Mouse (Mus musculus): Measurements from ENCODE around the gene Ttll2. TPM values are rescaled to one million over a fixed set of nuclear protein-coding genes. Genes with fewer than 3 reads are reported as not detected.
"Not testable (repeated sequence)": the region's sequence is repeated elsewhere in the genome, so short reads cannot be mapped to it uniquely, and the experiment has no call there.

Gene Ttll2
- polyA plus RNA-seq, 1 experiment from 2014 or later = not detected

DNA sequence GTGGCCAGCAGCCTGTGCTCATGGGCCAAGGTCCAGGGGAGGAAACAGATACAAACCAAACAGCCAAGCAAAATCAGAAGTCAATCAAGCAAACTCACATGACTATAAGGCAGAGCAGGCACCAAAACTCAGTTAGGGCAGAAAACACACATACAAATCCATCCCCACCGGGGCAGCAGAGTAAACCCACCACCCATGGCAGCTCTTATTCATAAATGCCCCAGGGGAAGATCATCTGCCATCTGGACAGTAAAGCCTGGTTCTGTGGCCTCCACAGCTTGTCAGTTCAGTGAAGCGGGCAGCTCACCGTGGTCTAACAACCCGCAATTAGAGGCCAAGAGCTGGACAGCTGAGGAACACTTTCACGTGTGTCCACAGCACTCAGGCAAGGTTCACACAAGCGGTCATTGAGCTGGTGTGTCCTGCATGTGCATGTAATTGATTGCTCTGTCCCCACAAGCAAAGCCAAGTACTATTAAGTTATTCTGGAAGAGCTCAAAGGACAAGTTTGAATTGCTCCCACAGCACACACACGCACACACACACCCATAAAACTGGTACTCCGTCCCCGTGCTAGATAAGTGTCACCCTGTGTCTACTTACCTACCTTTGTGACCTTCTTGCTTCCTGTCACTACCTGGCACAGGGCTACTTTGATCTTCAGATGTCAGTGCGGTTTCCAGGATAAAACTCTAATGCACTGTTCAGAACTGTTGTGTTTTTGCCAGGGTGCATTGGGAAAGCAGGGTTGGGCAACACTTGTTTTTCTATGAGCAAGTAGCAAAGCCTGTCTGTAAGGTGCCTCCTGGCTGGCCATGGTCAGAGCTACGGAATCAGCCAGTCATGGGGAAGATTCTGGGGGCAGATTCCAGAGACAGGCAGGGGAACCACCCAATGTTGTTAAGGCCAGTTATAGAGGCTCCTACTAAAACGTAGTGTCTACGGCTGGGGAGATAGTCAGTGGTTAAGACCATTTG lies 31.0 kb upstream of the Ttll2 start:
- not testable (repeated sequence) for H3K4me2 ChIP-seq; H3K36me3 ChIP-seq; H3K27ac ChIP-seq (replicated peaks); H3K4me3 ChIP-seq; ATAC-seq (ENCODE audit: extremely low read depth, insufficient number of reproducible peaks, low FRiP score, low TSS enrichment); H3K9ac ChIP-seq; H3K27me3 ChIP-seq (replicated peaks); H3K4me1 ChIP-seq; H3K9me3 ChIP-seq
- WGBS = 80% methylated on average over 12 of the region's 13 CpGs

DNA sequence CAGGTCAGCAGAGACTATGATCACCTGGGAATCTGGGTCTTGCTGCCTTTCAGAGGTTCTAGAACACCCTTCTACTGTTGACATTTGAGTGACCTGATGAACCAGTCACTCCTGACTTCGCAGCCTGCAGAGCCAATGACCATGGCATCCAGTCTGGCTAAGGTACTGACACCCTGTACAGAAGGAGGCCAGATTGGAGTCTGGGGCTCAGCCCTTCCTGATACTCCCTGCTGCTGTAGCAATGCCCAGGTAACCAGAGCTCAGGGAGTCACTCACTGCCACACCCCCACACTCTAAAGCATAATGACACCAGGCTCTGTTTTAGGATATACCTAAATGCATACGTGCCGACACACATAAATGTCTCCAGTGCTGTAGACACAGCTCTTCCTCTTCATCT lies 30.2 kb upstream of the Ttll2 start:
- not testable (repeated sequence) for ATAC-seq (ENCODE audit: extremely low read depth, insufficient number of reproducible peaks, low FRiP score, low TSS enrichment); H3K4me1 ChIP-seq; H3K36me3 ChIP-seq; H3K27ac ChIP-seq (replicated peaks); H3K4me3 ChIP-seq; H3K27me3 ChIP-seq (replicated peaks); H3K9ac ChIP-seq; H3K4me2 ChIP-seq; H3K9me3 ChIP-seq
- 87% methylated on average over 1 of the region's 3 CpGs for WGBS

DNA sequence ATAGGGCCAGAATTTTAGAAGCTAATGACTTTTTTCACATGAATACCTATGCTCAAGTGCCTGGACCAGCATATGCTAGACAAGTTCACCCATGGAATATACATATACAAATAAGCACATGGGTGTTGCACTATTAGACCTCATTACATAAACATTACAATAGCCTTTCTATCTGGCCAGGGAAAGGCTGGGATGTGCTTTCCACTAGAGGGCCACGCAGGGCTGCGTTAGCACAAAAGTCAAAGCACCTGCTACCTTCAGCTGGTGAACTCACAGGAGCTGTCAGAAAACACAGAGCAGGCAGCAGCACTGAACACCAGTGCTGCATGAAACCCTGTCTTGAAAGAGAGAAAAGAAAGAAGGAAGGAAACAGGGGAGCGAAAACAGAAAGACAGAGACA lies 25.4 kb upstream of the Ttll2 start:
- 22% methylated on average over 3 of the region's 3 CpGs for WGBS
- not testable (repeated sequence) for H3K27me3 ChIP-seq (replicated peaks); H3K27ac ChIP-seq (replicated peaks); H3K4me3 ChIP-seq; ATAC-seq (ENCODE audit: extremely low read depth, insufficient number of reproducible peaks, low FRiP score, low TSS enrichment); H3K36me3 ChIP-seq; H3K9me3 ChIP-seq; H3K4me1 ChIP-seq; H3K4me2 ChIP-seq; H3K9ac ChIP-seq

DNA sequence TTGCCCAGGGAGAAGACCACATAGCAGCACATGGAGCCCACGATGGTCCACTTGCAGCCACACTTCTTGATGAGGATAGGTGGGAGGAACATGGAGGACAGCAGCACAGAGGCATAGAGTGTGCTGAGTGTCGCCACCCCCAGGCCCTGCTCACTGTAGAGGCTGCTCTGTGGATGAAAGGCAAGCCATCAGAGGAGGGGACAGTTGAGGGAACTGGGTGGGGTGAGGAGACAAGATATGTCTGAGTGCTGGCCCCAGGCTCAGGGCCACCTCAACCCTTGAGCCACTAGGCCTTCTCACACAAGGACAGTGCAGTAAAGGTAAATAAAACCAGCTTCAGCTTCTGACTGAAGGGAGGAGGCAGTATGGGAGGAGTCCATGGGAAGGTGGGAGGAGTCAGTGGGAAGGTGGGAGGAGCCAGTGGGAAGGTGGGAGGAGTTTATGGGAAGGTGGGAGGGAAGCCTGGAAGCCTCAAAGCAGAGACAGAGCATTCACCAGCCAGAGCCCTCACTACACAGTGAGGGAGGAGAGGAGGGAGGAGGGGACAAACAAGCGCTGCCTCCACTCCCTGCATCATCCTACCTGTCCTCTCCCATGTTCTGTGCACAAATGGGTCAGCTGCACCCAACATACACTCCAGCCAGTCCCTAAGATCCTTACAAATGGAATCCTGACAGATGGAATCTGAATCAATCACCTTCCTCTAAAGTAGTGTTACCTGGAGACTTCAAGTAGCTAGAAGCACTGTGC lies 24.6 kb upstream of the Ttll2 start:
- not testable (repeated sequence) for ATAC-seq (ENCODE audit: extremely low read depth, insufficient number of reproducible peaks, low FRiP score, low TSS enrichment); H3K4me1 ChIP-seq; H3K9ac ChIP-seq; H3K27me3 ChIP-seq (replicated peaks); H3K4me3 ChIP-seq; H3K9me3 ChIP-seq; H3K36me3 ChIP-seq; H3K4me2 ChIP-seq; H3K27ac ChIP-seq (replicated peaks)
- WGBS = 91% methylated on average over 1 of the region's 3 CpGs

DNA sequence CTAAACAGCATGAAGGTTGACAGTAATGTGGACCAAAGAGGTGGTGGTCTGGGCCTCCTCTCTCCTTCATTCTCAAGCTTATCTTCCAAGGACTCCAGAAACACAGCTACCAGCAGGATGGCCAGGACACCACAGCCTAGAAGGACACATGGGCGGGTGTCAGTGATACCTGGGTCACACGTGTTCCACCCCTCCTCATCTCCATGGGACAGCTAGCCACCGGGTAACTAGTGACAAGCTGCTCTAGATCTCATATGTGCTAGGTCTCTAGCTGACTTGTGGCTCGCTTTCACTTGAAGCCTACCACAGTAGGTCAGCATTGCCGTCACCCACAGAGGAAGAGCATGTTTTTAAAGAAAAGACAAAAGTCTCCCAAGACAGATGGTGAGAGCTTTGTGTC lies 19.4 kb upstream of the Ttll2 start, which contains the start of gene Gm49630:
Gm49630 (minus strand) TSS at position 101 of the 400 bp plus-strand sequence.
- not testable (repeated sequence) for H3K36me3 ChIP-seq; H3K4me2 ChIP-seq; ATAC-seq (ENCODE audit: extremely low read depth, insufficient number of reproducible peaks, low FRiP score, low TSS enrichment); H3K27me3 ChIP-seq (replicated peaks); H3K4me3 ChIP-seq; H3K9ac ChIP-seq; H3K9me3 ChIP-seq; H3K4me1 ChIP-seq; H3K27ac ChIP-seq (replicated peaks)
- WGBS = 61% methylated on average over 4 of the region's 5 CpGs

DNA sequence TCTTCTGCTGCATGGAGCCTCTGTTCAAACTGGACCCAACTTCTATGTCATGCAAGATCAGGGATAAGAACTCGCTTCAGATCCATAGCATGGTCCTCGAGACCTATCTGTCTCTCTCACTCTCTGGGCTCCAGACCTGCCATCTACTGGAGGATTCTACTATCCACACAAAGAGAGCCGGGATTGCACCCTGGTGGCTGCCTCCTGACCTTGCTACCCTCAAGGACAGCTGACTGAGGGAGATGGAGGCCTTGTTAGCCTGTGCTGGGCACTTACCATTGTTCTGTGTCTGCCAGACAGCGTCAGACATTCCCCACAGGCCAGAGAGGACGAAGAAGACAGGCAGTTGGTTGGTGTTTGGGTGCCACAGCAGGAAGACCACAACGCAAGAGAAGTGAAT lies 16.9 kb upstream of the Ttll2 start:
- H3K9me3 ChIP-seq; ATAC-seq (ENCODE audit: extremely low read depth, insufficient number of reproducible peaks, low FRiP score, low TSS enrichment); H3K27ac ChIP-seq (replicated peaks); H3K9ac ChIP-seq; H3K4me3 ChIP-seq; H3K36me3 ChIP-seq; H3K4me1 ChIP-seq; H3K27me3 ChIP-seq (replicated peaks); H3K4me2 ChIP-seq: not testable (repeated sequence)
- WGBS = 51% methylated on average over 6 of the region's 6 CpGs

DNA sequence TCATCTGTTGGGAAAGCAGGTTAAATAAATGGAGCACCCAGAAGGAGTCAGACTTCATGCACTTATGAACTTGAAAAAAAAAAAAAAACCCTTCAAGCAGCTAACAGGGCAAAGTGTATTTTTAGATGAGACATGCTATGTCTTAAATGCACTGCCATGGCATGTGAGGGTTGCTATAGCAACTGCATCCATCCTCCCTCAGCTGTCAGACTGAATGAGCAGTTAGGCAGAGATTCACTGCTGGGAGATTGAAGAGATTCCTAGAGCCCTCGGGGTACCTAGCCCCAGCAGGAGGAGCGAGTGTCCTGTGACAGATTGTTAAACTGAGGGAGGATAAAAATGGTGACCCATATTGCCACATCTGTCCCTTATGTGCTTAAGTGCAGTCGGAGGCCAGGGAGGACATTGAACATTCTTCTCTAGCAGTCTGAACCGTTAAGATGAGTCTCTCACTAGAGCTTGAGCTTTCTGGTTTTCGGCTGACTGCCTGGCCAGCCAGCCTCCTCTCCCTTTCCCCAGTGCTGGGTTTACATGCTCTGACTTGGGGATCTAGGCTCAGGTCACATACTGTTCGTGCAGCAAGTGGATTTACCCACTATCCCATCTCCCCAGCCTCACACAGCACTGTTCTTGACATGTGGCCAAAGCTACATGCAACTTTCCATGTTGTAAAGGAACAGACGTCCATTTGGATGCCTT lies 14.3 kb upstream of the Ttll2 start:
- H3K4me1 ChIP-seq; H3K27me3 ChIP-seq (replicated peaks); H3K27ac ChIP-seq (replicated peaks); H3K4me3 ChIP-seq; H3K9ac ChIP-seq; ATAC-seq (ENCODE audit: extremely low read depth, insufficient number of reproducible peaks, low FRiP score, low TSS enrichment); H3K36me3 ChIP-seq; H3K9me3 ChIP-seq; H3K4me2 ChIP-seq: not testable (repeated sequence)
- 49% methylated on average over 5 of the region's 7 CpGs for WGBS

DNA sequence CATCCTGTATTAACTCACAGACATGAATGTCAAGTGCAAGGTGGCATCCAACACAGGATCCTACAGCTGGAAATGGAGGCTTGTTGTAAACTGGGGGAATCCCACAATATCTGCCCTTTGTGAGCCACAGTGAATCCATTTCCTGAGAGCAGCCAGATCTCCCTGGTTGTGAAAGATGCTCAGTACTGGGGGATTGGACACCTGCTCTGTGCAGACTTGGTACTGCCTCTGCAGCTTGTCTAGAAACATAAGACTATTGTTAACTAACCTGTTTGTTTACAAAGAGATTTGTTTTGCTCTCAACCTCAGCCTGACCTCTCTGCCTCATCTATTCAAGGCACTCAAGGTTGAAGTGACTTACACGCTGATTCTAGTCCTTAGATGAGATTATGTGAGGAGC lies 13.8 kb upstream of the Ttll2 start:
- not testable (repeated sequence) for H3K4me1 ChIP-seq; H3K4me3 ChIP-seq; H3K9ac ChIP-seq; ATAC-seq (ENCODE audit: extremely low read depth, insufficient number of reproducible peaks, low FRiP score, low TSS enrichment); H3K9me3 ChIP-seq; H3K27ac ChIP-seq (replicated peaks); H3K27me3 ChIP-seq (replicated peaks); H3K4me2 ChIP-seq; H3K36me3 ChIP-seq
- WGBS = 40% methylated on average over 1 of the region's 1 CpGs

DNA sequence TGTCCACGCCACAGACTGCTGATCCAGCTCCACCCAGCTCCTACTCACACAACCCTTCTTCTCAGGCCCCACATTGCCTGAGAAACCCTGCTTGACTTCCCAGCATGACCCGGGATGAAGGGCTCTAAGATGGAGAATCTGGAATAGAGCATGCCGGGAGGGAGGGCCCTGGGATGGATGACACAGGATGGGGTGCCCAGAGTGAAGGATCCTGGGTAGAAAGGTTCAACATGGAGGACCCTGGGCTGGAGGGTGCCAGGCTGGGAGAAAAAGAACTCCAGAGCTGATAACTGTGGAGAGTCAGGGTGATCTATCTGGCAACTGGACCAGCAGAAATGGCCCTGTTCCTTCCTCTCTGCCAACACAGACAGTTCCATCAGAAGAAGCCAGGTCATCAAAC lies 13.1 kb upstream of the Ttll2 start:
- not testable (repeated sequence) for ATAC-seq (ENCODE audit: extremely low read depth, insufficient number of reproducible peaks, low FRiP score, low TSS enrichment); H3K4me2 ChIP-seq; H3K4me1 ChIP-seq; H3K9ac ChIP-seq; H3K4me3 ChIP-seq; H3K27ac ChIP-seq (replicated peaks); H3K36me3 ChIP-seq; H3K27me3 ChIP-seq (replicated peaks); H3K9me3 ChIP-seq
- WGBS = no CpG with 5 or more reads among the region's 3 CpGs

DNA sequence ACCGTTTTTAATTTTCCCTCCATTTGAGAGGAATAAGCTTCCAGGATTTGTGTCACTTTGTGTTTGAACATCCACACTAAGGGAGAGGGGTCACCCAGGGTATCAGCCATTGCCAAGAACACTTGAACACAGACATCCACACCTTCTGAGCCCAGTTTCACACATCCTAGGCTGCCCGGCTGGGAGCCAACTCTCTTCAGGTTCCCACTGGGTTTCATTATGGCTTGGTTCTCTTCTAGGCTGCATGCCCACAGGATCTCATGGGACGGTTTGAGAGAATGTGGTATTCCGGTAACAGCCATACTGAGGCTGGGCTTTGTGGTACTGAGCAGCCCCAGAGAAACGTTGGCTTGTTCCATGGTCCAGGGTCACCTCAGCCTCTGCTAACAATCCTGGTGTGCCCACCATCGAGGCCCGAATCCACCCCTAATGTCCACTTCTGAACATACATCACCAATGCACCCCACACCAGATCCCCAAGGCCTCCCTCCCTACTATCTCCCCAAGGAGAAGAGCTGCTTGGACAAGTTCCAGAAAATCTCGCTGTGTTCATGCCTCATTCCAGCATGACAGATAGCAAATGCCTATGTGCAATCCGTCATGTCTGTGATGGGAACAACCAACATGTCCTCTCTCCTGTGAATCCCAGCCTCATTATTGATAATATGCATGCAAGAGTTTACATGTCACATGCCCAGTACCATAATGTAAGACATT lies 8.4 kb upstream of the Ttll2 start:
- WGBS = 64% methylated on average over 9 of the region's 9 CpGs
- not testable (repeated sequence) for H3K4me2 ChIP-seq; H3K9me3 ChIP-seq; H3K27ac ChIP-seq (replicated peaks); H3K36me3 ChIP-seq; H3K27me3 ChIP-seq (replicated peaks); H3K4me1 ChIP-seq; H3K4me3 ChIP-seq; H3K9ac ChIP-seq; ATAC-seq (ENCODE audit: extremely low read depth, insufficient number of reproducible peaks, low FRiP score, low TSS enrichment)

DNA sequence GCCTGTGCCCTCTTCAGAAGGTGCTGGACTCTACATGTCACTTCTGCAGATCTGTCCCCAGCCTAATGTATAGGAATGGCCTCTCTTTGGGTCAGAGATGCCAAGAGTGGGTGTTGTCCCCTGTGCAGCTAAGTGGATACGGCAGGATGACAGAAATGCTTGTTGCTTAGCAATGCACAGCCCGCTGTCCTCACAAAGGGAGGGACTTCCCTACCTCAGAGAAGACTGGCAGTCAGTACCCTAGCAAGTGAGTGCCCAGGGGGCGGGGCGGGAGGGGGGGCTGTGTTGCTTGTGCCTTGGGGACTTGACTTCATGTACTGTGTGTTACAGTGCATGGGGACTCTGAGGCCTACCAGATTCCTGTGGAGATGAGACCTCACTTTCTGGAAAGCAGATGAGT lies 7.3 kb upstream of the Ttll2 start:
- H3K4me2 ChIP-seq; H3K9ac ChIP-seq; H3K4me1 ChIP-seq; H3K9me3 ChIP-seq; H3K27ac ChIP-seq (replicated peaks); H3K36me3 ChIP-seq; H3K27me3 ChIP-seq (replicated peaks); H3K4me3 ChIP-seq; ATAC-seq (ENCODE audit: extremely low read depth, insufficient number of reproducible peaks, low FRiP score, low TSS enrichment): not testable (repeated sequence)
- 63% methylated on average over 4 of the region's 4 CpGs for WGBS

All from heart, embryonic 13.5 days (tissue).